In the genomic region with DNA sequence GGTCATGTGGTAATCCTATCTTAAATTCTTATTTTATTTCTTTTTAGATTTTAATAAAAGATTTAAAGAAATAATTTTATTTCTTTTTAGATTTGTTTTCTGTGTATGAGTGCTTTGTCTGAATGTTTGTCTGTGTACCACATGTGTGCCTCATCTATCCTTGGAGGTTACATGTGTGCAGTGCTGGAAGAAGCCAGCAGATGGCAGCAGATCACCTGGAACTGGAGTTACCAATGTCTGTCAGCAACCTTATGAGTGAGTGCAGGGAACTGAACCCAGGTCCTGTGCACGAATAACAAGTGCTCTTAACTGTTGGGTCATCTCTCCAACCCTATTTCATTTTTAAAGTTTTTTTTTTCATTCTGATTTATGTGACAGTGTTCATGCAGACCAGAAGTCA, we compare ENCODE assay signal across 9 mouse cellular contexts. TPM values are rescaled to one million over a fixed set of nuclear protein-coding genes. Genes with fewer than 3 reads are reported as not detected.
DNase-seq lines count a peak whose midpoint lies in the region; ATAC-seq and TF ChIP-seq lines count a peak whose summit lies in the region.
"Had no signal": no experiment of that assay in that cellular context is flagged by ENCODE, and none has a peak within 500 bp of the region (broad histone marks: within the 10 kb centered on the region; RNA-seq: fewer than 3 reads in every experiment).

No protein-coding gene starts in this region.

- H3K36me3 ChIP-seq in intestine, postnatal 0 days (ENCODE audit: control insufficient read depth, insufficient read depth): no peaks in the 10 kb centered on the region
- no peaks in the 10 kb centered on the region for H3K36me3 ChIP-seq in intestine, embryonic 15.5 days
- H3K36me3 ChIP-seq in ES-E14 (ENCODE audit: control insufficient read depth, insufficient read depth, low read length, poor library complexity, severe bottlenecking): no peaks in the 10 kb centered on the region
- H3K36me3 ChIP-seq in liver, embryonic 13.5 days: no peaks in the 10 kb centered on the region

- 91% methylated on average over 1 of the region's 1 CpGs for WGBS in intestine, postnatal 0 days
- 82% methylated on average over 1 of the region's 1 CpGs for WGBS in intestine, embryonic 15.5 days
- WGBS in liver, embryonic 13.5 days (ENCODE audit: insufficient replicate concordance): 64% methylated on average over 1 of the region's 1 CpGs

- intact Hi-C loops in heart, postnatal 14 days (cut with DNase I): loop anchor here (2.0 kb wide), 2 partner anchors 42 to 76 kb away; no protein-coding TSS in a partner anchor

- in situ Hi-C loops in ES-E14 (cut with MboI; ENCODE audit: low sequenced_read_pairs in 2 of 2, unreplicated experiment in 2 of 2): no loop called here

- H3K4me1 ChIP-seq in intestine, postnatal 0 days (replicated peaks; ENCODE audit: control insufficient read depth, insufficient read depth, low read length): no peaks in the 10 kb centered on the region
- H3K4me1 ChIP-seq in intestine, embryonic 15.5 days (replicated peaks): no peaks in the 10 kb centered on the region
- H3K4me1 ChIP-seq in ES-E14 (ENCODE audit: control insufficient read depth in 2 of 2, insufficient read depth in 2 of 2, low read length in 2 of 2, poor library complexity in 1 of 2): peaks cover 0 to 11% of the 10 kb centered on the region in 2 experiments; a peak in 1 of 4 replicates
- 0 out of 2 replicates have a peak, but pooled peaks cover 5% of the 10 kb centered on the region for H3K4me1 ChIP-seq in liver, embryonic 13.5 days (replicated peaks)

- H3K27me3 ChIP-seq in intestine, postnatal 0 days (replicated peaks; ENCODE audit: control insufficient read depth, insufficient read depth, low read length): no peaks in the 10 kb centered on the region
- no peaks in the 10 kb centered on the region for H3K27me3 ChIP-seq in intestine, embryonic 15.5 days (replicated peaks)
- H3K27me3 ChIP-seq in liver, embryonic 13.5 days: no peaks in the 10 kb centered on the region

- DNase-seq in ES-E14 (ENCODE audit: low read depth, low spot score): peak; percentile 81
- DNase-seq in brain, adult 2 months (ENCODE audit: low read depth, low spot score): peak; percentile 41
- DNase-seq in heart, postnatal 14 days: peak; percentile 44 to 67
- peak; percentile 47 for DNase-seq in liver, embryonic 13.5 days
- DNase-seq in skeletal muscle tissue, adult 2 months (ENCODE audit: low read depth, low spot score): peak; percentile 24
- no peak for DNase-seq in yolk sac, embryonic 10.5 days (ENCODE audit: low spot score)

- H3K9me3 ChIP-seq in intestine, postnatal 0 days (ENCODE audit: control insufficient read depth): no peaks in the 10 kb centered on the region
- 0 out of 2 replicates have a peak, but pooled peaks cover 5% of the 10 kb centered on the region for H3K9me3 ChIP-seq in intestine, embryonic 15.5 days
- H3K9me3 ChIP-seq in ES-E14 (ENCODE audit: control insufficient read depth, insufficient read depth, low read depth, low read length): no peaks in the 10 kb centered on the region
- H3K9me3 ChIP-seq in liver, embryonic 13.5 days (replicated peaks): no peaks in the 10 kb centered on the region

- no peak for ATAC-seq in intestine, postnatal 0 days
- ATAC-seq in intestine, embryonic 15.5 days: no peak
- no peak for ATAC-seq in liver, embryonic 13.5 days (ENCODE audit: low read depth)

- H3K4me3 ChIP-seq in intestine, postnatal 0 days (ENCODE audit: low read depth, low read length): no peak overlapping the region
- H3K4me3 ChIP-seq in intestine, embryonic 15.5 days (replicated peaks): no peak overlapping the region
- H3K4me3 ChIP-seq in ES-E14 (ENCODE audit: insufficient read depth in 1 of 2, low read depth in 1 of 2, low read length in 2 of 2, poor library complexity in 1 of 2, severe bottlenecking in 1 of 2): no peak overlapping the region
- no peak overlapping the region for H3K4me3 ChIP-seq in liver, embryonic 13.5 days (replicated peaks)
- H3K4me3 ChIP-seq: myocyte had no signal

- no peak overlapping the region for H3K4me2 ChIP-seq in intestine, postnatal 0 days (replicated peaks; ENCODE audit: low read depth)
- no peak overlapping the region for H3K4me2 ChIP-seq in intestine, embryonic 15.5 days (replicated peaks)
- no peak overlapping the region for H3K4me2 ChIP-seq in liver, embryonic 13.5 days

- TF ChIP-seq CTCF in intestine, postnatal 0 days (IDR thresholded peaks at IDR 0.05; ENCODE audit: low read depth): peak; percentile 75

- H3K27ac ChIP-seq in intestine, postnatal 0 days (ENCODE audit: low read depth, low read length): no peak overlapping the region
- no peak overlapping the region for H3K27ac ChIP-seq in intestine, embryonic 15.5 days
- no peak overlapping the region for H3K27ac ChIP-seq in ES-E14 (ENCODE audit: insufficient read depth, low read depth, low read length, poor library complexity, severe bottlenecking)
- H3K27ac ChIP-seq in liver, embryonic 13.5 days: no peak overlapping the region

- H3K9ac ChIP-seq in intestine, postnatal 0 days (ENCODE audit: low read depth, low read length): no peak overlapping the region
- no peak overlapping the region for H3K9ac ChIP-seq in intestine, embryonic 15.5 days
- H3K9ac ChIP-seq in ES-E14 (ENCODE audit: insufficient read depth, low read depth, low read length, poor library complexity, severe bottlenecking): no peak overlapping the region
- H3K9ac ChIP-seq in liver, embryonic 13.5 days: no peak overlapping the region

TF ChIP-seq in ES-E14, 5 proteins besides CTCF, POLR2A, EP300 and RAD21:
- TF ChIP-seq ZC3H11A (IDR thresholded peaks at IDR 0.05; ENCODE audit: borderline replicate concordance, low read depth, low read length) (no peak), ZNF384 (IDR thresholded peaks at IDR 0.05; ENCODE audit: low read depth, low read length) (no peak), MAFK (IDR thresholded peaks at IDR 0.05; ENCODE audit: insufficient read depth, low read depth, low read length) (no peak), CHD2 (IDR thresholded peaks at IDR 0.05; ENCODE audit: low read depth, low read length) (no peak), HCFC1 (IDR thresholded peaks at IDR 0.05; ENCODE audit: borderline replicate concordance, insufficient read depth, low read length) (no peak)

RNA-seq across cellular contexts. Expression of a gene that starts 35.1 kb away (rescaled TPM):
- 0.17 and 0.43 TPM in 2 replicates for polyA plus RNA-seq in intestine, postnatal 0 days (2015; fragmentation: Nextera tagmentation; extraction: Ambion mirVana)
- polyA plus RNA-seq in intestine, embryonic 15.5 days (2015; fragmentation: Nextera tagmentation; extraction: Ambion mirVana): 0.78 and 1.2 TPM in 2 replicates
- 18.4 and 21.9 TPM in 2 replicates for total RNA-seq in ES-E14 (2012; rRNA removed)
- under 1 TPM in 1 of 2 experiments, not detected in 1; 0.36 TPM for total RNA-seq in heart, postnatal 14 days (2021)
- 28.3 and 29.9 TPM in 2 replicates for polyA plus RNA-seq in liver, embryonic 13.5 days (2015; fragmentation: Nextera tagmentation; extraction: Ambion mirVana)

RNA-seq across cellular contexts. Expression of a gene that starts 47.2 kb away (rescaled TPM):
- polyA plus RNA-seq in intestine, postnatal 0 days (2015; fragmentation: Nextera tagmentation; extraction: Ambion mirVana): 2.2 and 2.4 TPM in 2 replicates
- 16.8 and 17.2 TPM in 2 replicates for polyA plus RNA-seq in intestine, embryonic 15.5 days (2015; fragmentation: Nextera tagmentation; extraction: Ambion mirVana)
- total RNA-seq in ES-E14 (2012; rRNA removed): 10.7 and 10.8 TPM in 2 replicates
- 10 to 100 TPM; 64.5 to 71.6 TPM for total RNA-seq in heart, postnatal 14 days (2021)
- polyA plus RNA-seq in liver, embryonic 13.5 days (2015; fragmentation: Nextera tagmentation; extraction: Ambion mirVana): 3.3 and 4.3 TPM in 2 replicates

RNA-seq across cellular contexts. Expression of a gene that starts 50.7 kb away (rescaled TPM):
- polyA plus RNA-seq in intestine, postnatal 0 days (2015; fragmentation: Nextera tagmentation; extraction: Ambion mirVana): 64.9 and 66.4 TPM in 2 replicates
- polyA plus RNA-seq in intestine, embryonic 15.5 days (2015; fragmentation: Nextera tagmentation; extraction: Ambion mirVana): 76.2 and 79.5 TPM in 2 replicates
- 128 and 140 TPM in 2 replicates for total RNA-seq in ES-E14 (2012; rRNA removed)
- 100 to 1,000 TPM; 106 to 112 TPM for total RNA-seq in heart, postnatal 14 days (2021)
- 32.8 and 38.3 TPM in 2 replicates for polyA plus RNA-seq in liver, embryonic 13.5 days (2015; fragmentation: Nextera tagmentation; extraction: Ambion mirVana)

Comparison
In these comparisons a context has a peak if more than half of its experiments do, and no peak if none do; other contexts are left out.
1. RNA of a gene that starts 35.1 kb away (polyA plus RNA-seq): 28.3 to 29.9 TPM in liver, embryonic 13.5 days; 0.78 to 1.2 TPM in intestine, embryonic 15.5 days and 0.17 to 0.43 TPM in intestine, postnatal 0 days; every median in the first group is over 10 times any median in the second.